Mouse (Mus musculus) erythroblast, embryonic 14.5 days (primary cell): ENCODE measurements around the gene Mafg. TPM values are rescaled to one million over a fixed set of nuclear protein-coding genes. Genes with fewer than 3 reads are reported as not detected.
"Not testable (repeated sequence)": the region's sequence is repeated elsewhere in the genome, so short reads cannot be mapped to it uniquely, and the experiment has no call there.

ENCODE experiments used
- H3K27me3 ChIP-seq: 2 replicates; pipeline ENCODE4 v1.6.1; 2012; ENCODE audit warnings: inconsistent platforms; ENCODE audit not compliant: control insufficient read depth
- H3K36me3 ChIP-seq: 2 replicates; pipeline ENCODE4 v1.6.1; 2012; ENCODE audit warnings: mild to moderate bottlenecking, inconsistent platforms; ENCODE audit not compliant: control insufficient read depth
- H3K4me1 ChIP-seq: 2 replicates; pipeline ENCODE4 v1.6.1; 2012; ENCODE audit warnings: inconsistent platforms; ENCODE audit not compliant: control insufficient read depth
- H3K4me3 ChIP-seq: replicated peaks from 2 replicates; pipeline ENCODE3; 2012; ENCODE audit warnings: moderate library complexity, mild to moderate bottlenecking, inconsistent platforms
- H3K9me3 ChIP-seq: 2 replicates; pipeline ENCODE4 v1.6.1; 2012; ENCODE audit warnings: low read length, inconsistent platforms, mixed read lengths; ENCODE audit not compliant: control insufficient read depth
- GATA1 ChIP-seq: IDR thresholded peaks from 2 replicates; pipeline ENCODE4 v1.6.1; 2012; ENCODE audit warnings: low read length, inconsistent platforms, mixed read lengths
- TAL1 ChIP-seq: IDR thresholded peaks from 3 replicates; pipeline ENCODE4 v1.6.1; 2012; ENCODE audit warnings: low read length, inconsistent platforms, mixed read lengths
- polyA plus RNA-seq: library from polyadenylated mRNA; stranded (reverse); fragments of >175 nt; gene quantifications from 2 replicates; pipeline ENCODE4 v1.2.3, GENCODE M21; 2012

Gene Mafg
- polyA plus RNA-seq, 1 experiment = 18.3 TPM

- Histone ChIP-seq H3K27me3 (no peaks in the 10 kb centered on the region), H3K4me1 (peaks cover 40% of the 10 kb centered on the region), H3K36me3 (peaks cover 64% of the 10 kb centered on the region), H3K9me3 (peaks cover 3% of the 10 kb centered on the region; the same call in 1 of the 2 replicates), H3K4me3 (no peak overlapping the region)
- TF ChIP-seq TAL1 = no peak
- TF ChIP-seq GATA1 = no peak
Measured at GRCm38 (mm10) chr11:120583937-120584336, 49.5 kb downstream of the Mafg start.

- H3K27me3 ChIP-seq, H3K4me3 ChIP-seq: not testable (repeated sequence)
- peaks cover 64% of the 10 kb centered on the region for H3K36me3 ChIP-seq
Measured at GRCm38 (mm10) chr11:120582982-120583293, 50.5 kb downstream of the Mafg start.

GRCm38 (mm10) chr11:120582268-120582981, 51.0 kb downstream of the Mafg start:
- H3K4me1 ChIP-seq = peaks cover 46% of the 10 kb centered on the region
- H3K9me3 ChIP-seq = peaks cover 3% of the 10 kb centered on the region; the same call in 1 of the 2 replicates
- H3K36me3 ChIP-seq = peaks cover 64% of the 10 kb centered on the region
- TF ChIP-seq TAL1 (no peak), GATA1 (no peak)
- H3K27me3 ChIP-seq = no peaks in the 10 kb centered on the region
- peak overlapping the region; percentile 90 for H3K4me3 ChIP-seq

More at GRCm38 (mm10) chr11:120582982-120583293, 50.5 kb downstream of the Mafg start:
- peaks cover 45% of the 10 kb centered on the region for H3K4me1 ChIP-seq
- not testable (repeated sequence) for H3K9me3 ChIP-seq

GRCm38 (mm10) chr11:120581490-120582267, 51.7 kb downstream of the Mafg start, which contains the start of gene Arhgdia:
Arhgdia (minus strand) TSS chr11:120581624.
- TF ChIP-seq TAL1 (no peak), GATA1 (no peak)
- H3K4me3 ChIP-seq = peak within 1 kb of the TSS; percentile 90
- peaks cover 46% of the 10 kb centered on the region for H3K4me1 ChIP-seq
- peaks cover 61% of the 10 kb centered on the region for H3K36me3 ChIP-seq
- peaks cover 3% of the 10 kb centered on the region; the same call in 1 of the 2 replicates for H3K9me3 ChIP-seq
- no peaks in the 10 kb centered on the region for H3K27me3 ChIP-seq

- H3K4me1 ChIP-seq = peaks cover 50% of the 10 kb centered on the region
- peaks cover 53% of the 10 kb centered on the region for H3K36me3 ChIP-seq
- peaks cover 3% of the 10 kb centered on the region; the same call in 1 of the 2 replicates for H3K9me3 ChIP-seq
- TF ChIP-seq GATA1 = no peak
- TF ChIP-seq TAL1 = no peak
- H3K4me3 ChIP-seq = peak overlapping the region; percentile 90
- H3K27me3 ChIP-seq = no peaks in the 10 kb centered on the region
Measured at GRCm38 (mm10) chr11:120580871-120581331, 52.5 kb downstream of the Mafg start.

- Histone ChIP-seq H3K4me1 (peaks cover 51% of the 10 kb centered on the region), H3K4me3 (peak overlapping the region; percentile 90), H3K9me3 (peaks cover 3% of the 10 kb centered on the region; the same call in 1 of the 2 replicates), H3K27me3 (no peaks in the 10 kb centered on the region), H3K36me3 (peaks cover 46% of the 10 kb centered on the region)
- TF ChIP-seq GATA1 (no peak), TAL1 (no peak)
Measured at GRCm38 (mm10) chr11:120580190-120580589, 53.2 kb downstream of the Mafg start.

- Histone ChIP-seq H3K4me3 (peak overlapping the region; percentile 90), H3K27me3 (no peaks in the 10 kb centered on the region), H3K4me1 (peaks cover 56% of the 10 kb centered on the region), H3K9me3 (peaks cover 3% of the 10 kb centered on the region; the same call in 1 of the 2 replicates), H3K36me3 (peaks cover 42% of the 10 kb centered on the region)
- TF ChIP-seq GATA1 (no peak), TAL1 (no peak)
Measured at GRCm38 (mm10) chr11:120579316-120580107, 53.9 kb downstream of the Mafg start.

GRCm38 (mm10) chr11:120578694-120579243, 54.6 kb downstream of the Mafg start:
- Histone ChIP-seq H3K4me1 (peaks cover 63% of the 10 kb centered on the region), H3K9me3 (0 out of 2 replicates have a peak, but pooled peaks cover under 1% of the 10 kb centered on the region), H3K27me3 (no peaks in the 10 kb centered on the region), H3K36me3 (peaks cover 37% of the 10 kb centered on the region), H3K4me3 (no peak overlapping the region)
- TF ChIP-seq GATA1 (no peak), TAL1 (no peak)
